Mouse (Mus musculus): ENCODE results near the gene Errfi1. TPM values are rescaled to one million over a fixed set of nuclear protein-coding genes. Genes with fewer than 3 reads are reported as not detected.

Gene Errfi1
- polyA plus RNA-seq, 1 experiment = 83.1 TPM

GRCm38 (mm10) chr4:150862626-150863375, 9.1 kb downstream of the Errfi1 start:
- no peak overlapping the region for H3K4me3 ChIP-seq (ENCODE audit: insufficient read depth, low read length)
- no peak overlapping the region; the same call in 1 of the 2 replicates for H3K27ac ChIP-seq (ENCODE audit: insufficient read depth, low read length)
- TF ChIP-seq CTCF (IDR thresholded peaks at IDR 0.05; ENCODE audit: borderline replicate concordance, insufficient read depth, low read length) (no peak), POLR2A (IDR thresholded peaks at IDR 0.05; ENCODE audit: low read depth, low read length) (no peak)
- peaks cover 15% of the 10 kb centered on the region for H3K4me1 ChIP-seq (ENCODE audit: control insufficient read depth, insufficient read depth, low read length)

- no peak for TF ChIP-seq POLR2A (IDR thresholded peaks at IDR 0.05; ENCODE audit: low read depth, low read length)
- no peak for TF ChIP-seq CTCF (IDR thresholded peaks at IDR 0.05; ENCODE audit: borderline replicate concordance, insufficient read depth, low read length)
- Histone ChIP-seq H3K27ac (ENCODE audit: insufficient read depth, low read length) (no peak overlapping the region), H3K4me1 (ENCODE audit: control insufficient read depth, insufficient read depth, low read length) (peaks cover 13% of the 10 kb centered on the region), H3K4me3 (ENCODE audit: insufficient read depth, low read length) (no peak overlapping the region)
These were observed 11.7 kb downstream of the Errfi1 start for GRCm38 (mm10) chr4:150865371-150865770.

- no peak overlapping the region for H3K4me3 ChIP-seq (ENCODE audit: insufficient read depth, low read length)
- TF ChIP-seq CTCF (IDR thresholded peaks at IDR 0.05; ENCODE audit: borderline replicate concordance, insufficient read depth, low read length) = no peak
- TF ChIP-seq POLR2A (IDR thresholded peaks at IDR 0.05; ENCODE audit: low read depth, low read length) = no peak
- H3K27ac ChIP-seq (ENCODE audit: insufficient read depth, low read length) = no peak overlapping the region
- H3K4me1 ChIP-seq (ENCODE audit: control insufficient read depth, insufficient read depth, low read length) = peaks cover 18% of the 10 kb centered on the region
These were observed 12.3 kb downstream of the Errfi1 start for GRCm38 (mm10) chr4:150866069-150866468.

GRCm38 (mm10) chr4:150866494-150866893, 12.8 kb downstream of the Errfi1 start:
- TF ChIP-seq CTCF (IDR thresholded peaks at IDR 0.05; ENCODE audit: borderline replicate concordance, insufficient read depth, low read length) = no peak
- no peak for TF ChIP-seq POLR2A (IDR thresholded peaks at IDR 0.05; ENCODE audit: low read depth, low read length)
- Histone ChIP-seq H3K4me3 (ENCODE audit: insufficient read depth, low read length) (no peak overlapping the region), H3K4me1 (ENCODE audit: control insufficient read depth, insufficient read depth, low read length) (peaks cover 17% of the 10 kb centered on the region), H3K27ac (ENCODE audit: insufficient read depth, low read length) (no peak overlapping the region)

- H3K27ac ChIP-seq (ENCODE audit: insufficient read depth, low read length) = no peak overlapping the region
- TF ChIP-seq POLR2A (IDR thresholded peaks at IDR 0.05; ENCODE audit: low read depth, low read length) (no peak), CTCF (IDR thresholded peaks at IDR 0.05; ENCODE audit: borderline replicate concordance, insufficient read depth, low read length) (no peak)
- peaks cover 19% of the 10 kb centered on the region for H3K4me1 ChIP-seq (ENCODE audit: control insufficient read depth, insufficient read depth, low read length)
- H3K4me3 ChIP-seq (ENCODE audit: insufficient read depth, low read length) = no peak overlapping the region
These were observed 14.4 kb downstream of the Errfi1 start for GRCm38 (mm10) chr4:150868161-150868560.

- TF ChIP-seq CTCF (IDR thresholded peaks at IDR 0.05; ENCODE audit: borderline replicate concordance, insufficient read depth, low read length) (no peak), POLR2A (IDR thresholded peaks at IDR 0.05; ENCODE audit: low read depth, low read length) (no peak)
- no peak overlapping the region for H3K27ac ChIP-seq (ENCODE audit: insufficient read depth, low read length)
- no peak overlapping the region for H3K4me3 ChIP-seq (ENCODE audit: insufficient read depth, low read length)
- peaks cover 19% of the 10 kb centered on the region for H3K4me1 ChIP-seq (ENCODE audit: control insufficient read depth, insufficient read depth, low read length)
These were observed 15.1 kb downstream of the Errfi1 start for GRCm38 (mm10) chr4:150868859-150869258.

- Histone ChIP-seq H3K4me1 (ENCODE audit: control insufficient read depth, insufficient read depth, low read length) (peaks cover 19% of the 10 kb centered on the region), H3K27ac (ENCODE audit: insufficient read depth, low read length) (no peak overlapping the region), H3K4me3 (ENCODE audit: insufficient read depth, low read length) (no peak overlapping the region)
- TF ChIP-seq CTCF (IDR thresholded peaks at IDR 0.05; ENCODE audit: borderline replicate concordance, insufficient read depth, low read length) (no peak), POLR2A (IDR thresholded peaks at IDR 0.05; ENCODE audit: low read depth, low read length) (no peak)
These were observed 15.8 kb downstream of the Errfi1 start for GRCm38 (mm10) chr4:150869276-150870197.

GRCm38 (mm10) chr4:150870963-150871391, 17.3 kb downstream of the Errfi1 start:
- no peak for TF ChIP-seq POLR2A (IDR thresholded peaks at IDR 0.05; ENCODE audit: low read depth, low read length)
- TF ChIP-seq CTCF (IDR thresholded peaks at IDR 0.05; ENCODE audit: borderline replicate concordance, insufficient read depth, low read length) = no peak
- H3K27ac ChIP-seq (ENCODE audit: insufficient read depth, low read length) = 0 out of 2 replicates have a peak overlapping the region, but pooled peaks have one; percentile 29
- H3K4me3 ChIP-seq (ENCODE audit: insufficient read depth, low read length) = no peak overlapping the region
- H3K4me1 ChIP-seq (ENCODE audit: control insufficient read depth, insufficient read depth, low read length) = peaks cover 19% of the 10 kb centered on the region

- TF ChIP-seq CTCF (IDR thresholded peaks at IDR 0.05; ENCODE audit: borderline replicate concordance, insufficient read depth, low read length) (no peak), POLR2A (IDR thresholded peaks at IDR 0.05; ENCODE audit: low read depth, low read length) (no peak)
- Histone ChIP-seq H3K4me1 (ENCODE audit: control insufficient read depth, insufficient read depth, low read length) (peaks cover 19% of the 10 kb centered on the region), H3K27ac (ENCODE audit: insufficient read depth, low read length) (peak overlapping the region; percentile 29), H3K4me3 (ENCODE audit: insufficient read depth, low read length) (no peak overlapping the region)
These were observed 17.8 kb downstream of the Errfi1 start for GRCm38 (mm10) chr4:150871392-150872138.
